Mouse (Mus musculus) forebrain, embryonic 15.5 days (tissue): ENCODE measurements around the gene Psmb8. TPM values are rescaled to one million over a fixed set of nuclear protein-coding genes. Genes with fewer than 3 reads are reported as not detected.

Experiments used
- ATAC-seq: fragments of 200-750 bp; cut with Nextera tagmentation; replicated peaks from 2 replicates; pipeline ENCODE4 v1.8.0; 2017; ENCODE audit warnings: mild to moderate bottlenecking, moderate TSS enrichment, moderate library complexity
- H3K27ac ChIP-seq: fragments of 300-500 bp; sonication (generic); replicated peaks from 2 replicates; pipeline ENCODE4 v1.5.1; 2015; ENCODE audit warnings: mild to moderate bottlenecking, inconsistent platforms
- H3K27me3 ChIP-seq: fragments of 300-500 bp; sonication (generic); 2 replicates; pipeline ENCODE4 v1.6.1; 2015; ENCODE audit warnings: inconsistent platforms
- H3K36me3 ChIP-seq: fragments of 300-500 bp; sonication (generic); 2 replicates; pipeline ENCODE4 v1.6.1; 2015; ENCODE audit warnings: mild to moderate bottlenecking, inconsistent platforms
- H3K4me1 ChIP-seq: fragments of 300-500 bp; sonication (generic); 2 replicates; pipeline ENCODE4 v1.6.1; 2015; ENCODE audit warnings: inconsistent platforms
- H3K4me2 ChIP-seq: fragments of 300-500 bp; sonication (generic); replicated peaks from 2 replicates; pipeline ENCODE4 v1.6.1; 2015; ENCODE audit warnings: mild to moderate bottlenecking, inconsistent platforms
- H3K4me3 ChIP-seq: fragments of 300-500 bp; sonication (generic); 2 replicates; pipeline ENCODE4 v1.5.1; 2015; ENCODE audit warnings: mild to moderate bottlenecking, inconsistent platforms
- H3K9ac ChIP-seq: fragments of 300-500 bp; sonication (generic); replicated peaks from 2 replicates; pipeline ENCODE4 v1.6.1; 2015; ENCODE audit warnings: mild to moderate bottlenecking, inconsistent platforms
- H3K9me3 ChIP-seq: fragments of 300-500 bp; sonication (generic); 2 replicates; pipeline ENCODE4 v1.6.1; 2016; ENCODE audit warnings: inconsistent platforms
- WGBS: fragments of 180-500 bp; shearing (Covaris S2); methylation state at CpG from one replicate; pipeline ENCODE4 v1.1.7; 2015; ENCODE audit warnings: mixed read lengths; 5-methylcytosine and 5-hydroxymethylcytosine counted together
- polyA plus RNA-seq: library from polyadenylated mRNA; unstranded; fragments of >200 nt; fragmentation: Nextera tagmentation; extraction: Ambion mirVana; gene quantifications from 2 replicates; pipeline ENCODE4 v1.2.1, GENCODE M21; 2015

The Psmb8 gene
- polyA plus RNA-seq, 1 experiment from 2014 or later, result 2.6 TPM

DNA sequence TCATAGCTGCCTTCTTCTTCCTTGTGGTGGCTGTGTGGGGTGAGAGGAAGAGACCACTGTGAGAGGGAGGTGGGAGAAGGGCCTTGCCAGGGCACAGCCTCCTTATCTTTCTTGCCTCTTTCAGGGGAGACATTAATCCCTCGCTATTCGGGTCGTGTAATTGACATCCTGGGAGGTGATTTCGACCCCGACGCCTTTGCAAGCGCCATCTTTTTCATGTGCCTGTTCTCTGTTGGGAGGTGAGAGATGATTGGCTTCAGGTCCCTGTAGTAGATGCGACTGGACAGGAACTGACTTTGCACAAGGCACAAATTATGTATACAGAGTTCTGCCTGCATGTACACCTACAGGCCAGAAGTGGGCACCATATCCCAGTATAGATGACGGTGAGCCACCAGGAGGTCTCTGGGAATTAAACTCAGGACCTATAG lies 8.2 kb downstream of the Psmb8 start:
- H3K4me1 ChIP-seq, result peaks cover 11% of the 10 kb centered on the region; the same call in 1 of the 2 replicates
- WGBS, result 11% methylated on average over 9 of the region's 9 CpGs
- no peak overlapping the region for H3K9ac ChIP-seq
- H3K36me3 ChIP-seq, result no peaks in the 10 kb centered on the region
- H3K27ac ChIP-seq, result no peak overlapping the region
- H3K4me3 ChIP-seq, result no peak overlapping the region
- no peaks in the 10 kb centered on the region for H3K9me3 ChIP-seq
- peaks cover 27% of the 10 kb centered on the region for H3K27me3 ChIP-seq
- no peak for ATAC-seq
- H3K4me2 ChIP-seq, result no peak overlapping the region

DNA sequence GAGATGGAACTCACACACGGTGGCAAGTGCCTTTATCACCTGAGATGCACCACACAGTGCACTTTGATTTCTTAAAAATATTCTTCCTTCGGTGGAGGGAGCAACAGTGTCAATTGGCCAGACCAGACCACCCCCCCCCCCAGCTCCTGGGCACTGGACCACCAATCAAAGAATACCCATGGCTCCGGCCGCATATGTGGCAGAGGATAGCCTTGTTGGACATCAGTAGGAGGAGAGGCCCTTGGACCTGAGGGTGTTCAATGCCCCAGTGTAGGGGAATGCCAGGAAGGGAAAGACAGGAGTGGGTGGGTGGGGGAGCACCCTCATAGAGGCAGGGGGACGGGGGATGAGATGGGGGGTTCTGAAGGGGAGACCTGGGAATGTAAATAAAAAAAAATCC lies 9.2 kb downstream of the Psmb8 start:
- H3K4me1 ChIP-seq, result peaks cover 11% of the 10 kb centered on the region; the same call in 1 of the 2 replicates
- H3K4me3 ChIP-seq, result no peak overlapping the region
- peaks cover 35% of the 10 kb centered on the region for H3K27me3 ChIP-seq
- WGBS, result 84% methylated on average over 5 of the region's 5 CpGs
- ATAC-seq, result no peak
- no peak overlapping the region for H3K9ac ChIP-seq
- H3K27ac ChIP-seq, result no peak overlapping the region
- no peaks in the 10 kb centered on the region for H3K36me3 ChIP-seq
- no peaks in the 10 kb centered on the region for H3K9me3 ChIP-seq
- no peak overlapping the region for H3K4me2 ChIP-seq

DNA sequence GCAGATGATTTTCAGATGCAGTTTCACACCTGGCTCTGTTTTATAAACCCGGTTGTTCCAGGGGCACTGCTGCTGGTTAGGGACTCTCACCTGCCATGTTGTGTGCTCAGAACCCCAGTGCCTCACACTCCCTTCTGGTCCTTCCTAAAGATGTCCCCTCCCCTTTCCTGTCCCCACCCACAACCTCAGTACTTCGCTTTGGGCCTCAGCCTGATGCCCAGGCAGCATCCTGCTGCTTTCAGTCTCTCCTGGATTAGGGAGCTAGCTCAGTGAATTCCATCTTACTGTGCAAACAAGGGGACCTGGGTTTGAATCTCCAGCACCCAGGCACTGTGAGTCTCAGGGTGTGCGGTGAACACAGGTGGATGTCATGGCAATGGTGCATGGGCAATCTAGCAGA lies 9.9 kb downstream of the Psmb8 start:
- Histone ChIP-seq H3K4me2 (no peak overlapping the region), H3K27me3 (peaks cover 41% of the 10 kb centered on the region), H3K9ac (no peak overlapping the region), H3K27ac (no peak overlapping the region), H3K4me1 (peaks cover 11% of the 10 kb centered on the region; the same call in 1 of the 2 replicates), H3K36me3 (no peaks in the 10 kb centered on the region), H3K9me3 (no peaks in the 10 kb centered on the region), H3K4me3 (no peak overlapping the region)
- no peak for ATAC-seq
- WGBS, result 71% methylated on average over 3 of the region's 3 CpGs

DNA sequence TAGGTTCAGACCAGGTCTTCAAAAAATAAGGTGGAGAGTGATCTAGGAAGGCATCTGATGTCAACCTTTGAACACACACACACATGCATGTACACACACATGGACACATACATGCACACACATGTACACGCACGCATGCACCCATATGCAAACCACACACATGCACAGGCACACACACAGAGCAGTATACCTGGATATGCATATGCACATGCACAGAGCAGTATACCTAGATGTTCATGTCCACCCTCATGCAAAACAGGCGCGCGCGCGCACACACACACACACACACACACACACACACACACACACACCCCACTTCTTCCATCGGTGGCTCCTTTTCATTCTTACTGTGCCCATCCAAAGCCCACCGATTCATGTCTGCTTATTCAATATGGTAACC lies 10.3 kb downstream of the Psmb8 start:
- Histone ChIP-seq H3K4me1 (peaks cover 11% of the 10 kb centered on the region; the same call in 1 of the 2 replicates), H3K27ac (no peak overlapping the region), H3K9me3 (no peaks in the 10 kb centered on the region), H3K4me3 (no peak overlapping the region), H3K9ac (no peak overlapping the region), H3K27me3 (peaks cover 45% of the 10 kb centered on the region), H3K36me3 (no peaks in the 10 kb centered on the region), H3K4me2 (no peak overlapping the region)
- no peak for ATAC-seq
- 95% methylated on average over 9 of the region's 9 CpGs for WGBS

DNA sequence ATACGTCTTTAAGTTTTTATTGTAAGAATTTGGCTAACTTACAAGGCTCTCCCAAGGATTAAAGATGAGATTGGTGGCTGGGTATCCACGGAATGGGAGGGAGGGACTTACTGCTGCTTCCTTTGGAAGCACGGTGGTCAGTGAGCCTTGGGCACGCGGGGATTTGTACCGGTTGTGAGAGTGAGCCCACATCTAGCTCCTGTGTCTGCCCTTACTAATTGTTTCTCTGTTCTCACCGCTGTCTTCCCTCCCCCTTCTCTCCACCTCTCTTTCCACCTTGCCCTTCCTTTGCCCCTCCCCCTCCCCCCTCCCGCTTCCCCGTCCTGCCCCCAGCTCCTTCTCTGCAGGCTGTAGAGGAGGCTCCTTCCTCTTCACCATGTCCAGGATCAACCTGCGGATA lies 10.9 kb downstream of the Psmb8 start:
- Histone ChIP-seq H3K4me2 (no peak overlapping the region), H3K9me3 (no peaks in the 10 kb centered on the region), H3K27me3 (peaks cover 48% of the 10 kb centered on the region), H3K36me3 (no peaks in the 10 kb centered on the region), H3K9ac (no peak overlapping the region), H3K4me3 (no peak overlapping the region), H3K4me1 (peaks cover 11% of the 10 kb centered on the region; the same call in 1 of the 2 replicates), H3K27ac (no peak overlapping the region)
- ATAC-seq, result no peak
- 23% methylated on average over 10 of the region's 10 CpGs for WGBS

DNA sequence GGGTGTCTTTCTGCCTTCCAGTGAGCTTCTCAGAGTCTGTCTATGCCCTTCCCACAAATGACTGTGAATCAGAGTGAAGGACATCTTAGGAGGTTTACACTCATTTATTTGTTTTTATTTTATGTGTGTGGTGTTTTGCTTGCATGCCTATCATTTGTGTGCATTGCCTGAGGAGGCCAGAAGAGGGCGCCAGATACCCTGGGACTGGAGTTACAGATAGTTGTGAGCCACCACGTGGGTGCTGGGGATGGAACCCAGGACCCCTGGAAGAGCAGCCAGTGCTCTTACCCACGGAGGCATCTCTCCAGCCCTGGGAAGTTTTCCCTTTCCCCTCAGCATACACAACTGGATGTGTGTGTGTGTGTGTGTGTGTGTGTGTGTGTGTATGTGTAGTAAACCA lies 12.2 kb downstream of the Psmb8 start:
- H3K4me2 ChIP-seq, result no peak overlapping the region
- ATAC-seq, result no peak
- no peak overlapping the region for H3K27ac ChIP-seq
- H3K9ac ChIP-seq, result no peak overlapping the region
- WGBS, result 52% methylated on average over 3 of the region's 3 CpGs
- no peaks in the 10 kb centered on the region for H3K36me3 ChIP-seq
- peaks cover 46% of the 10 kb centered on the region for H3K27me3 ChIP-seq
- H3K4me3 ChIP-seq, result no peak overlapping the region
- H3K9me3 ChIP-seq, result no peaks in the 10 kb centered on the region
- peaks cover 9% of the 10 kb centered on the region; the same call in 1 of the 2 replicates for H3K4me1 ChIP-seq

DNA sequence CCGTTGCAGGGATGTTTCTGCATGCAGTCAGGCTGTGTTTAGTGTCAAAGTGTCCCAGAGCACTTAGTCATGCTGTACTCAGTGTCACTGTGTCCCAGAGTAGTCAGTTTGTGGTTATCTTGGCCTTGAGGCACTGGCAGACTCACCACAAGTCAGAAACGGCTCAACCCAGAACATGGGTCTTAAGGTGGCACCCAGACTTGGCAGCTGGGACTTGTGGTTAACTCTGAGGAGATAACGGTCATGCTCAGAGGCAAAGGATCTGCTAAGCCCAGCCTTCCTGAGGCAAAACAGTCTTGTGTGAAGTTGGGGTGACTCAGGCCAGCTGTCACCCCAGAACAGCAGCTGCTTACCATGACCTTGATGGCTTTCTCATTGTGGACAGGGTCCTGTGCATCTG lies 13.1 kb downstream of the Psmb8 start:
- Histone ChIP-seq H3K27ac (no peak overlapping the region), H3K4me1 (0 out of 2 replicates have a peak, but pooled peaks cover under 1% of the 10 kb centered on the region), H3K27me3 (peaks cover 43% of the 10 kb centered on the region), H3K9ac (no peak overlapping the region), H3K9me3 (no peaks in the 10 kb centered on the region), H3K4me3 (no peak overlapping the region), H3K36me3 (no peaks in the 10 kb centered on the region), H3K4me2 (no peak overlapping the region)
- no peak for ATAC-seq
- 70% methylated on average over 3 of the region's 3 CpGs for WGBS

DNA sequence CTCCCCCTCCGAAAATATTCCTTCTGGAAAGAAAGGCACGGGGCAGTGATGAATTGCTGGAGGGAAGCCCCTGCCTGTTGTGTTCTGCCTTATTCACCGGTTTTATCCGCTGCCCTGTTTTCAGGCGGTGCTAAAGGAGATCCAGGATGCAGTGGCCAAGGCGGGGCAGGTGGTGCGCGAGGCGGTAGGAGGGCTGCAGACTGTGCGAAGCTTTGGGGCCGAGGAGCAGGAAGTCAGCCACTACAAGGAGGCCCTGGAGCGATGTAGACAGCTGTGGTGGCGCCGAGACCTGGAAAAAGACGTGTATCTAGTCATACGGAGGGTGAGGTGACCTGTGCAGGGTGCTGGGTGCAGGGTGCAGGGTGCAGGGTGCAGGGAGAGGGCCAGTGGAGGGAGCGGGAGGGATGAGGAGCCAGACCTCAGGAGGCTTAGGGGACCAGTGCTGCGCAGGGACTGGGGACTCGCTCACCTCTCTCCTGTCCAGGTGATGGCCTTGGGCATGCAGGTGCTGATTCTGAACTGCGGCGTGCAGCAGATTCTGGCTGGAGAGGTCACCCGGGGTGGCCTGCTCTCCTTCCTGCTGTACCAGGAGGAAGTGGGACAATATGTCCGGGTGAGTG lies 14.3 kb downstream of the Psmb8 start:
- WGBS, result 21% methylated on average over 23 of the region's 23 CpGs
- no peak overlapping the region for H3K9ac ChIP-seq
- H3K4me3 ChIP-seq, result no peak overlapping the region
- no peaks in the 10 kb centered on the region for H3K36me3 ChIP-seq
- H3K4me1 ChIP-seq, result no peaks in the 10 kb centered on the region
- ATAC-seq, result no peak
- peaks cover 36% of the 10 kb centered on the region for H3K27me3 ChIP-seq
- no peak overlapping the region for H3K4me2 ChIP-seq
- H3K9me3 ChIP-seq, result no peaks in the 10 kb centered on the region
- no peak overlapping the region for H3K27ac ChIP-seq

DNA sequence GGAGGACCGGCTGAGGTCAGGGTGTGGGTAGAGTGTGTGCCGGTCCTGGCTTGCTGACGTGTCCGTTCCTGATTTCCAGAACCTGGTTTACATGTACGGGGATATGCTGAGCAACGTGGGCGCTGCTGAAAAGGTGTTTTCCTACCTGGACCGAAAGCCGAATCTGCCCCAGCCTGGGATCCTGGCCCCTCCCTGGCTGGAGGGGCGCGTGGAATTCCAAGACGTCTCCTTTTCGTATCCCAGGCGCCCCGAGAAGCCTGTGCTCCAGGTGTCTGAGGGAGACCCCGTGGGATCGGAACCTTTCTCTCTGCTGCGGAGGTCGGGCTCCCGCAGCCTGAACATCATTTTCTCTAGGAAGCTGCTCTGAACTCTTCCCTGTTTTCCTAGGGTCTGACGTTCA lies 16.4 kb downstream of the Psmb8 start:
- Histone ChIP-seq H3K27me3 (peaks cover 34% of the 10 kb centered on the region), H3K4me3 (no peak overlapping the region), H3K9ac (no peak overlapping the region), H3K4me1 (no peaks in the 10 kb centered on the region), H3K9me3 (no peaks in the 10 kb centered on the region), H3K36me3 (no peaks in the 10 kb centered on the region), H3K4me2 (no peak overlapping the region), H3K27ac (no peak overlapping the region)
- ATAC-seq, result no peak
- 46% methylated on average over 21 of the region's 21 CpGs for WGBS

DNA sequence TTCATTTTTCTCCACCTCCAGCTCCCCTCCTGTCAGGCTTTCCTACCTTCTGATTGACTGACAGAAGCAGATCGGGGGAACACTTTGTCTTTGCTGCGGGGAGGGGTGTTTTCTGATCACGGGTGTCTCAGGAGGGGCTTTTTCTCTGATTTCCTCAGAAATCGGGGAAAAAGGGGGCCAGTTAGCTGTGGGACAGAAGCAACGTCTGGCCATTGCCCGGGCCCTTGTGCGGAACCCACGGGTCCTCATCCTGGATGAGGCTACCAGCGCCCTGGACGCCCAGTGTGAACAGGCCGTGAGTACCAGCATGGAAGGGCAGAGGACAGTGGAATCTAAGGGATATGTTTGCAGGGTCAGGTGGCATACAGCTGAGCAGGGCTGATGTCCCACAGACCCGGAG lies 17.7 kb downstream of the Psmb8 start:
- ATAC-seq, result no peak
- Histone ChIP-seq H3K4me2 (no peak overlapping the region), H3K9me3 (no peaks in the 10 kb centered on the region), H3K27ac (no peak overlapping the region), H3K27me3 (peaks cover 34% of the 10 kb centered on the region), H3K4me1 (no peaks in the 10 kb centered on the region), H3K4me3 (no peak overlapping the region), H3K36me3 (no peaks in the 10 kb centered on the region), H3K9ac (no peak overlapping the region)
- WGBS, result 85% methylated on average over 12 of the region's 12 CpGs

DNA sequence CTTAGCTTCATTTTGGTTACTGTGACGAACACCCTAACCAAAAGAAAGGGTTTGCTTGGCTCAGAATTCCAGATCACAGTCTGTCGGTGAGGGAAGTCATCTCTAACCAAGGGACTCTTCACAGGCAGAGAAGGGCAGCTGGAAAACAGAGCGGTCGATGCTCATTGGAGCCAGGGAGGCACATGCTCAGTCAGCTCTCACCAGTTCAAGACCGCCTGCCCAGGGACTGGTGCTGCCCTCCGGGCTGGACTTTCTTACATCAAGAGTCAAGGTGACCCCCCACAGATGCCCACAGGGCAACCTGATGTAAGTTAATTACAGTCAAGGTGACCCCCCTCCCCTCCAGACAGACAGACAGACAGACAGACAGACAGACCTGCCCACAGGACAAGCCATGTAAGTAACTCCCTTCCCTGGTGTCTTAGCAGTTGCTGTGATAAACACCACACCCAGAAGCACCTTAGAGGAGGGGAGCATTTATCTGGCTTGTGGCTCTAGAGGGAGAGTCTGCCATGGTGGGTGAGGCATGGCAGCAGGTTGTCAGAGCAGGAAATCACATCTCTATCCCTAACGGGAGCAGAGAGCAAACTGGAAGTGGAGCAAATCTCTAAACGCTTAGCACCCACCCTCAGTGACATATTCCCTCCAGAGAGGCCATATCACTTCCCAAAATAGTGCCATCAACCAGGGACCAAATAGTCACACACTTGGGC lies 19.9 kb downstream of the Psmb8 start:
- no peaks in the 10 kb centered on the region for H3K36me3 ChIP-seq
- H3K4me1 ChIP-seq, result no peaks in the 10 kb centered on the region
- H3K27ac ChIP-seq, result no peak overlapping the region
- H3K4me2 ChIP-seq, result no peak overlapping the region
- no peak for ATAC-seq
- H3K4me3 ChIP-seq, result no peak overlapping the region
- no peak overlapping the region for H3K9ac ChIP-seq
- H3K9me3 ChIP-seq, result no peaks in the 10 kb centered on the region
- H3K27me3 ChIP-seq, result peaks cover 20% of the 10 kb centered on the region
- 89% methylated on average over 8 of the region's 8 CpGs for WGBS

DNA sequence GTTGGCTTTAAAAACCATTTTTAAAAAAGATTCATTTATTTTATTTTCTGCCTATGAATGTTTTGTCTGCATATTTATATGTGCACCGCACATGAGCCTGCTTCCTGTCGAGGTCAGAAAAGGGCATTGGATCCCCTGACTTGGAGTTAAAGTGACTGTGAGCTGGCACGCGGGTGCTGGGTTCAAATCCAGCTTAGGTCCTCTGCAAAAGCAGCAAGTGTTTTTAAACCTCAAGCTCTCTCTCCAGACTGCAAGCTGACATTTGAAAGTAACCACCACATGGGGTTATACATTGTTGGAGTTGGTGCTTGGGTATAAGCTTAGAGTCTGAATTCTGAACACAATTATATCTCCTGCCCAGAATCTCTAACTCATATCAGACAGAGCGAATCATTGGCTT lies 20.5 kb downstream of the Psmb8 start:
- H3K9ac ChIP-seq, result no peak overlapping the region
- no peaks in the 10 kb centered on the region for H3K4me1 ChIP-seq
- H3K4me2 ChIP-seq, result no peak overlapping the region
- no peak overlapping the region for H3K4me3 ChIP-seq
- 89% methylated on average over 5 of the region's 5 CpGs for WGBS
- ATAC-seq, result no peak
- H3K36me3 ChIP-seq, result no peaks in the 10 kb centered on the region
- peaks cover 14% of the 10 kb centered on the region for H3K27me3 ChIP-seq
- H3K27ac ChIP-seq, result no peak overlapping the region
- no peaks in the 10 kb centered on the region for H3K9me3 ChIP-seq
